Mouse (Mus musculus): ENCODE data around the gene Alx3. TPM values are rescaled to one million over a fixed set of nuclear protein-coding genes. Genes with fewer than 3 reads are reported as not detected.

The Alx3 gene
- polyA plus RNA-seq, 1 experiment from 2014 or later = 31.1 TPM

DNA sequence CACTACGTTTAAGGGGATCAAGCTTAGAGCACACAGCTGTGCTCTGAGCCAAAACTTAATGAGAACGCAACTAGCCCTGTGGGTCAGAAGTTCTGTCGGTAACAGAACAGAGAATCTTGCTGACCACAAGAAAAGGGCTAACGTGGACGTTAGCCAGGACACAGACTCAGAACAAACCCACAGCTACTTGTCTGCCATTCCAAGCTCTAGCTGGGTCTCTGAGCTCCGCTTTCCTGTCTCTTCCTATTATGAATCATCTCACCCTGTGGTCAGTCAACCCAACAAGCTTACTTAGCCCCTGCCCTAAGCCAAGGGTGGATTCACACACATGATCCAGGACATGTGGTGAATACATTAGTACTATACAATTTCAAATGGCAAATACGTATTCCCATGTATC, 27.1 kb upstream of the Alx3 start:
- 77% methylated on average over 7 of the region's 7 CpGs for WGBS
- H3K27me3 ChIP-seq (ENCODE audit: low read depth, poor library complexity, severe bottlenecking) = peaks cover 30% of the 10 kb centered on the region; the same call in 1 of the 2 replicates
- no peaks in the 10 kb centered on the region for H3K36me3 ChIP-seq
- no peak overlapping the region for H3K4me3 ChIP-seq
- H3K27ac ChIP-seq = no peak overlapping the region
- peaks cover 59% of the 10 kb centered on the region for H3K4me1 ChIP-seq
- no peaks in the 10 kb centered on the region for H3K9me3 ChIP-seq (replicated peaks)
- DNase-seq (ENCODE audit: low spot score) = no peak

DNA sequence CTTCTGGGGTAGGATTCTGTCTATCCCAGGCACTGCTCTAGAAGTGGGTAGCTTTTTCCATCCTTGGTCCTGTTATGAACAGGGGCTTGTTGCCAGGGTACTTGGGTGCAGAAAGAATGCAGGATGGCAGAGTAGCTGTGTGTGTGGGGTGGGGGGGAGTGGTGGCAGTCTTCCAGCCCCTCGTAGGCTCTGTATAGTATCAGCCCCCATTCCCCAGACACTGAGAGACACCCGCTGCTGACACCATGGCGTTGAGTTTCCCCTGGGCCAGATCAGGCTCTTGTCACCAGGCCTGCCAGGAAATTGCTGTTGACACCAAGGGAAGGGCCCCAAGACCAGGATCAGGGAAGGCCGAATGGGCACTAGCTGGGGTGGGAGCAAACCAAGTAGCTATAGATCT, 26.1 kb upstream of the Alx3 start:
- DNase-seq (ENCODE audit: low spot score) = no peak
- Histone ChIP-seq H3K27ac (no peak overlapping the region), H3K9me3 (replicated peaks) (no peaks in the 10 kb centered on the region), H3K4me3 (no peak overlapping the region), H3K4me1 (peaks cover 49% of the 10 kb centered on the region), H3K27me3 (ENCODE audit: low read depth, poor library complexity, severe bottlenecking) (peaks cover 30% of the 10 kb centered on the region; the same call in 1 of the 2 replicates), H3K36me3 (no peaks in the 10 kb centered on the region)
- 69% methylated on average over 4 of the region's 4 CpGs for WGBS

DNA sequence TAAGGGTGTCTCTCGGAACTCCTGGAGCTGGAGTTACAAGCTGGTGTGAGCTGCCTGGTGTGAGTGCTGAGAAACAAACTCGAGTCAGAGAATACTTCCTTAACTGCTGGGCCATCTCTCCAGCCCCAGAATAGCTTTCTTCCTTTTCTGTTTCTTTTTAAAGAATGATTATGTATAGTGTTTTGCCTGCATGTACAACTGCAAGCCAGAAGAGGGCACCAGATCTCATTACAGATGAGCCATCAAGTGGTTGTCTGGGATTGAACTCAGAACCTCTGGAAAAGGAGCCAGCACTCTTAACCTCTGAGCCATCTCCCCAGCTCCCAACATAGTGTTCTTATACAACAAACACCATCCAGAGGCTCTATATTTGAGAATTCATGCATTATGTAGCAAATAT, 23.6 kb upstream of the Alx3 start:
- DNase-seq (ENCODE audit: low spot score) = no peak
- Histone ChIP-seq H3K4me1 (peaks cover 29% of the 10 kb centered on the region), H3K36me3 (no peaks in the 10 kb centered on the region), H3K4me3 (no peak overlapping the region), H3K27me3 (ENCODE audit: low read depth, poor library complexity, severe bottlenecking) (peaks cover 17% of the 10 kb centered on the region; the same call in 1 of the 2 replicates), H3K27ac (no peak overlapping the region), H3K9me3 (replicated peaks) (no peaks in the 10 kb centered on the region)
- WGBS = 58% methylated on average over 2 of the region's 2 CpGs

DNA sequence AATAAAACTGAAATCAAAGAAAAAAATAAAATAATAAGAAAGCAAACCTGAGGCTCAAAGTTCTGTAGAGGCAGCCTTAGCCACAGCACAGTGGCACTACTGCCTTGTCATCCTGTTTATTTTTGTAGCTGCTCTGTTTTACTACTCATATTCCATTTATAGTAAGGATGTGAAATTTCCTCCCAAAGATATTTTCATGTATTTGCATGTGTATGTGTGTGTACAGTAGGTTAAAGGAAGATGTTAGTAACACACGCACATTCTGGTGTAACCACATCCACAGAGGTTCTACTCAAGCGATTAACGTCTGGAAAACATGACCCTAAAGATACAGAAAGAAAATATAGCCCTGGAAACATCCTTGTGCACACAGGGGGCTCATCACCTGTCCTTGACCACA, 18.0 kb upstream of the Alx3 start:
- no peaks in the 10 kb centered on the region for H3K36me3 ChIP-seq
- peaks cover 34% of the 10 kb centered on the region for H3K27me3 ChIP-seq (ENCODE audit: low read depth, poor library complexity, severe bottlenecking)
- H3K9me3 ChIP-seq (replicated peaks) = no peaks in the 10 kb centered on the region
- 87% methylated on average over 3 of the region's 3 CpGs for WGBS
- no peak for DNase-seq (ENCODE audit: low spot score)
- no peak overlapping the region for H3K4me3 ChIP-seq
- no peak overlapping the region for H3K27ac ChIP-seq
- H3K4me1 ChIP-seq = peaks cover 31% of the 10 kb centered on the region

DNA sequence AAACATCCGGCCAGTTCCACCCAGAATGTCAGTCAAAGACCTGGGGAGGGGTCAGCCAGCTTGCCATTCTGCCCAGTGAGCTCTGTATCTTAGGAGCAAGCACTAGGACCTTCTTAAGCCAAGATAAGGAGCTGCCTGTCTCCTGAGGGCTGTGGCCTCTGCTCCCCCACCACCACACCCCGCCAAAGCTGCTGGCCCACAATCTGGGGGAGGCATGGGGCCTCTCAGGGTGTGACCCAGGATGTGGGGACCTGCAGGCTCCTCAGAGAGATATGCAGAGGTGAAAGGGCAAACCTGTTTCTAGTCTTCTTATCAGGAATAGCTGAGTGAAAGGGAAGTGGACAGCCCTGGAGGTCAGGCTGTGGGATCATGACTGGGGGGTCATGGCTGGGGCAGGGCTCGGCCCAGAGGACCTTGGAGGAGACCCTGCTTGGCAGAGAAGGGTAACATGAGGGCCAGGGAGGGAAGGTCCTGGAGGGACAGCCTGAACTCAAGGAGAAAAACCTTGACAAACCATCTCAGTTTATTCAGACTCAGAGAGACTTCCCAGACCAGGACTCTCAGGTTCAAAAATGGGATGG, 16.9 kb upstream of the Alx3 start:
- DNase-seq (ENCODE audit: low spot score) = no peak
- Histone ChIP-seq H3K4me1 (peaks cover 42% of the 10 kb centered on the region), H3K36me3 (no peaks in the 10 kb centered on the region), H3K27me3 (ENCODE audit: low read depth, poor library complexity, severe bottlenecking) (peaks cover 41% of the 10 kb centered on the region), H3K4me3 (no peak overlapping the region), H3K9me3 (replicated peaks) (no peaks in the 10 kb centered on the region), H3K27ac (peak overlapping the region; percentile 25; the same call in 1 of the 2 replicates)
- 9% methylated on average over 3 of the region's 3 CpGs for WGBS

DNA sequence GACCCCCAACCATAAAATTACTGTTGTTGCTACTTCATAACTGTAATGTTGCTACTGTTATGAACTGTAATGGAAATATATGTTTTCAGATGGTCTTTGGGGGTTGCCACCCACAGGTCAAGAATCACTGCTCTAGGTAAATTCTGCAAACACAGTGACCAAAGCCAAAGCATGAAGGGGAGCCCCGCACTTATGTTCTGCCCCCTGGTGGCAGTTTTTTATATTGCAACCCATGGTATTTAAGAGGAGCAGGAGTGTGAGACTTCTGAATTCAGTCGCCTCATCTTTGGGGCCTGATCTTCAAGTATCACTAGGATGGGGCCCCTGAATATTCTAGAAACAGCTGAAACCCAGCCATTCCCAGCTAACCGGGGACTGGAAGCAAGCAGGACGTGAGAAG, 15.4 kb upstream of the Alx3 start:
- Histone ChIP-seq H3K27ac (no peak overlapping the region), H3K27me3 (ENCODE audit: low read depth, poor library complexity, severe bottlenecking) (peaks cover 56% of the 10 kb centered on the region), H3K36me3 (no peaks in the 10 kb centered on the region), H3K4me3 (no peak overlapping the region), H3K4me1 (peaks cover 57% of the 10 kb centered on the region), H3K9me3 (replicated peaks) (no peaks in the 10 kb centered on the region)
- 8% methylated on average over 4 of the region's 4 CpGs for WGBS
- DNase-seq (ENCODE audit: low spot score) = peak; percentile 76

DNA sequence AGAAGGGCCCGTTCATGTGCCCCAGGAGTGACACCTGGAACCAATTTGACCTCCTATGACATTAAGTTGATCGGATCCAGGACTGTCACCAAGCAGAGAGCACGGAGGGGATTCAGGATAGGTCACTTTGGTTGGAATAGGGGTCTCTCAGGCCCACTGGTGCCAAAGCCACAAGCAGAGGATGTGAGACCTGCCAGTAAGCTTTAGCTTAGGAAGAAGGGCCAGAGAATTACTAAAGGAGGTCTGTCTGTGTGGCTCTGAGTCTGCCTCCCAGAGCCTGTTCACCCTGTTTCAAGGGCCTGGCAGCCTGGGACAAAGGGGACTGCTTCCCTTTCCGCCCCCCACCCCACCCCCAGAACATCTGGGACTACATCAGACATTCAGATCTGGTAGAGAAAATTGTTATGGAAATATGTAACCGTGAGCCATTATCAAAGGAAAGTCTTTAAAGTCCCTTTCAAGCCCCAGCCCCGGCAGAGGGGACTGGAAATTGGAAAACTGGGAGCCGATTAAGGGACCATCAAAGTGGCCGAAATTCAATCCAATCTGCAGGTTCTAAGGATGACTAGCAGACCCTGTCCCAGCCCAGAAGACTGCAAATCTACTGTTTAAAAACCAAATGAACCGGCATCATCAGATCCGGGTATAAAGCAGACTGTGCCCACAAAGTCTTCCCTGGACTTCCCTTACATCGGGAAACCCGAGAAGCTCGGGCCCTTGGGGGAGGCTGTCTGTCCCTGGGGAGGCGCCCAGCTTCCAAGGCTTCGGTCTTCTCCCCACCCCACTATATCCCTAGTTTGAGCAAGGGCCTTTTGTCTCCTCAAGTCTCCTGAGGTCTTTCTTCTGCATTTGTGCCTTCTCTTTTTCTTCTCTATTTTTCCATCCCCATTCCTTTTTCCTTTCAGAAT, 13.5 kb upstream of the Alx3 start:
- Histone ChIP-seq H3K27me3 (ENCODE audit: low read depth, poor library complexity, severe bottlenecking) (peaks cover 75% of the 10 kb centered on the region), H3K4me1 (peaks cover 71% of the 10 kb centered on the region), H3K9me3 (replicated peaks) (no peaks in the 10 kb centered on the region), H3K36me3 (no peaks in the 10 kb centered on the region), H3K27ac (peak overlapping the region; percentile 89), H3K4me3 (peak overlapping the region; percentile 26)
- WGBS = 3% methylated on average over 15 of the region's 15 CpGs
- DNase-seq (ENCODE audit: low spot score) = peak; percentile 54

DNA sequence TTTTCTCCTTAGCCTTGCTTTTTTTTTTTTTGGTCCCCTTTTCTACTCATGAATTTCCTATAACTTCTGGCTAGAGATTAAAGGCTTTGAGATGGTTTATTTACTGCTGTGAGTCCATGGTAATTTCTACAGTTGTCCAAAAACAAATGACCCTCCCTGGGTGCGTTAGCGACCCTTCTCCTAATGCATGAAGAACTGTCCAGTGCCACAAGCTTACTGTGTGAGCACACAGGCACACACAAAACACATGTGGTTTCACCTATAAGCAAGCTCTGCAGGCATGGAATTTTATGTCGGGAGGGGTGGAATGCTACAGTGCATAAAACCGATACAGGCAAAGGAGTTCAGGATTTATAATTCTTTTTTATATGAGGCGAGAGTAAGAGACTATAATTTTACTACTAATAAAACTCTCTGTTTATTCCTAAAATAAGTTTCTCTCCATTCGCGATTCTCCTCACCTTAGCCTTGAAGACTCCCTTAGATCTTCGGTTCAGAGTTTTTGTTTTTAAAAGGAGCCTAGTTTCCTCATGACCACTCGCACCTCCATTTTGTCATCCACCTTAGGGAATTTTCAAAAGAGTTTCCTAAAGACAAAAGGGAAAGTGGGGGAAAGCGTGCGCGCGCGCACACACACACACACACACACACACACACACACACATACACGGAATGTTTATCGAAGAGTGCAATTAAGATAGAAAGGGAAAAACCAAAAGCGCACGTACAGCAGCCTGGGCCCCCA, 12.5 kb upstream of the Alx3 start:
- Histone ChIP-seq H3K27me3 (ENCODE audit: low read depth, poor library complexity, severe bottlenecking) (peaks cover 85% of the 10 kb centered on the region), H3K4me1 (peaks cover 76% of the 10 kb centered on the region), H3K9me3 (replicated peaks) (no peaks in the 10 kb centered on the region), H3K36me3 (no peaks in the 10 kb centered on the region), H3K27ac (peak overlapping the region; percentile 89), H3K4me3 (peak overlapping the region; percentile 61)
- WGBS = 2% methylated on average over 18 of the region's 18 CpGs
- no peak for DNase-seq (ENCODE audit: low spot score)

DNA sequence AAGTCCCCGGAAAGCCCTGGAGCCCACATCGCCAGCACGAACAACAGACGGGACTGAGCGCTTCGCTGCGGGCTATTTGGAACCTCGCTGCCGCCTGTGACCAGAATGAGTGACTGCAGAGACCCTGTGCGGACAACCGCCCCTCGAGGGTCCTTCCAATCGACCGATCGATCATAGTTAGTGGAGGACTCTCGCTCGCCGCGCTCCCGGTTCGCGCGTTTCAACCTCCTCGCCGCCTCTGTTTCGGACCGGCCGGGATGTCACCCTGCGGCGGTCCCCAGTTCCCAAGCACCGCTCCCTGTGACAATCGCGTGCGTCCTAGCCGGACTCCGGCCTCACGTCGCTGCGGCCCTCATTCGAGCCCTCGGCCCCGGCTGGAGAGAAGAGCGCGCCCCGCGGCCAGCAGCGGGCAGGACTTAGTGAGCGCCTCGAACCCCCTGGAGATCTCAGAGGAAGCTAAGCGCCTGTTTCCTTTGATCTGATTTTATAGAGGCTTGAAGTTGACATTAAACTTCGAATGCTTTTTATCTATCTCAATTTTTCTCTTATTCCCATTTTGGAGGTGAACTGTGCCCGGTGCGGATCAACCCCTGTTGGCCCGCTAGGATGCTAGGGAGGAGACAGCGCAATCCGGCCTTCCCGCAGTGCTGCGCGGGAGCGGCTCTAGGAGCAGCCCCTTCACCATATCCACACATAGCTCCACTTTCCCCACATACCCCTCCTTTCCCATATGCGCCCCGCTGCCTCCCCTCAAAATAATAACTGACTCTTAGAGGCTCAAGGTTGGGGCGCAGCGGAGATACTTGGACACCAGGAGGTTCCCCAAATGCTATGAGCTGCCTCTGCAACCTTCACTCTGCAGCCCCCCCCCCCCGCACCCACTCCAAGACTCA, 11.7 kb upstream of the Alx3 start:
- peaks cover 70% of the 10 kb centered on the region for H3K4me1 ChIP-seq
- H3K27me3 ChIP-seq (ENCODE audit: low read depth, poor library complexity, severe bottlenecking) = peaks cover 89% of the 10 kb centered on the region

DNA sequence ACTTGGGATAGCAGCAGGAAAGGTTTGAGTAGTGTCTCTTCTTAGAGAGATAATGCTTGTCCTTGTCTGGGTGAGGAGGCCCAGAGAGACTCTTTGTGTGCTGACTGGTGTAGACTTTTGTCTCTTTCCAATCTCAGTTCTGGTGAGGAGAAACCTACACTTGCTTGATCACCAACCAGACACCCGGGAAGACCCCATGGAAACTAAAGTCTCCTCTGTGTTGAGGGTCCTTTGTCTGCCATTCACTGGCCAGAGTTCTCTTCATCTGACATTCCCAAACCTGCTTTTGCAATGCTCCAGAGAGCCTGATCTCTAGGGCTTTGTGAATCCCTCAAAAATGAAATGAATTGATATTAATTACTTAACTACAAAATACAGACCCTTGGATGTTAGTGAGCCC, 10.9 kb upstream of the Alx3 start:
- peaks cover 62% of the 10 kb centered on the region for H3K4me1 ChIP-seq
- peak overlapping the region; percentile 89 for H3K27ac ChIP-seq
- no peak for DNase-seq (ENCODE audit: low spot score)
- peak overlapping the region; percentile 61; the same call in 1 of the 2 replicates for H3K4me3 ChIP-seq
- WGBS = 21% methylated on average over 1 of the region's 1 CpGs
- H3K9me3 ChIP-seq (replicated peaks) = no peaks in the 10 kb centered on the region
- H3K27me3 ChIP-seq (ENCODE audit: low read depth, poor library complexity, severe bottlenecking) = peaks cover 92% of the 10 kb centered on the region
- H3K36me3 ChIP-seq = no peaks in the 10 kb centered on the region

More for the DNA sequence above, 11.7 kb upstream of the Alx3 start:
- under 1% methylated on average over 65 of the region's 65 CpGs for WGBS
- Histone ChIP-seq H3K4me3 (peak overlapping the region; percentile 61), H3K27ac (peak overlapping the region; percentile 89), H3K36me3 (no peaks in the 10 kb centered on the region), H3K9me3 (replicated peaks) (no peaks in the 10 kb centered on the region)
- peak; percentile 71 for DNase-seq (ENCODE audit: low spot score)

DNA sequence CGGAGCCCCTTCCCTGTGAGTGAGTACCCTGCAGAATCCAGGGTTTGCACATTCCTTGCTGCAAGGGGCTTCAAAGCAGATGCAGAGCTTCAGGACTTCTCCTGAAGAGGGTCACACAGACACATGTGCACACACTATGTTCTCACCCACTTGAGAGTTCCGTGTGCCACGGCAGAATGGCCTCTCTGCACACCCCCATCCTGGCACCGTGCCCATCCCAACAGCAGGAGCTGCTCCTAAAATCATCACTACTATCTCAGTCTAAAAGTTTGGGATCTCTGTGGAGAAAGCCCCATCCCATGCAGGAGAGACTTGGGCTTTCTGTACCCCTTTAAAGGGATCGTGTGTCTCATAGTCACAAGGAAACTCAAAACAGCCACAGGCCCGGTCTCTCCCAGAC, 8.3 kb upstream of the Alx3 start:
- 74% methylated on average over 6 of the region's 6 CpGs for WGBS
- no peak for DNase-seq (ENCODE audit: low spot score)
- H3K36me3 ChIP-seq = 0 out of 2 replicates have a peak, but pooled peaks cover 3% of the 10 kb centered on the region
- no peaks in the 10 kb centered on the region for H3K9me3 ChIP-seq (replicated peaks)
- no peak overlapping the region for H3K4me3 ChIP-seq
- no peak overlapping the region for H3K27ac ChIP-seq
- peaks cover 54% of the 10 kb centered on the region for H3K4me1 ChIP-seq
- peaks cover 93% of the 10 kb centered on the region for H3K27me3 ChIP-seq (ENCODE audit: low read depth, poor library complexity, severe bottlenecking)

DNA sequence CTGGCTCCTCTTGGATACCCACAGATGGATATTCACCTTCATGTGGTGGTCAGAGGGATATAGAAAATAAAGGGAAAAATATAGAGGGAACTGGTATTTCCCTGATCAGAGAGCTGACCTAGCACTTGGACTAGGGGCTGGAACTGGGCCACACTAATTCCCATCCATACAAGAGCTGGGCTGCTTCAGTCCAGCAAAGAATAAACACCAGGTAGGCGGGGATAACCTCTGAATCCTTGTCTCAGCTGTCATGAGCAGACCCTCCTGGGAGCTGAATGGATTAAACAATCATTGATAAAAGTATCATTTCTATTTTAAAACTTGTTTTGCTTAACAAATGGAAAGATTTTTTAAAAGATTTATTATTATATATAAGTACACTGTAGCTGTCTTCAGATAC, 3.2 kb upstream of the Alx3 start:
- WGBS = 76% methylated on average over 1 of the region's 1 CpGs

More for the DNA sequence above, 3.2 kb upstream of the Alx3 start:
- Histone ChIP-seq H3K4me3 (no peak overlapping the region), H3K27ac (no peak overlapping the region), H3K27me3 (ENCODE audit: low read depth, poor library complexity, severe bottlenecking) (peaks cover 88% of the 10 kb centered on the region), H3K9me3 (replicated peaks) (no peaks in the 10 kb centered on the region), H3K4me1 (peaks cover 55% of the 10 kb centered on the region), H3K36me3 (0 out of 2 replicates have a peak, but pooled peaks cover 3% of the 10 kb centered on the region)
- no peak for DNase-seq (ENCODE audit: low spot score)
